Mouse (Mus musculus) kidney, embryonic 15.5 days (tissue): ENCODE measurements around the gene Pik3r1. TPM values are rescaled to one million over a fixed set of nuclear protein-coding genes. Genes with fewer than 3 reads are reported as not detected.

ENCODE experiments used
- ATAC-seq: fragments of 200-750 bp; cut with Nextera tagmentation; replicated peaks from 2 replicates; pipeline ENCODE4 v1.8.0; 2017; ENCODE audit warnings: moderate TSS enrichment; ENCODE audit not compliant: low FRiP score
- H3K27ac ChIP-seq: fragments of 300-500 bp; sonication (generic); 2 replicates; pipeline ENCODE4 v1.5.1; 2015; ENCODE audit warnings: mild to moderate bottlenecking, inconsistent platforms
- H3K27me3 ChIP-seq: fragments of 300-500 bp; sonication (generic); 2 replicates; pipeline ENCODE4 v1.6.1; 2015; ENCODE audit warnings: inconsistent platforms
- H3K36me3 ChIP-seq: fragments of 300-500 bp; sonication (generic); 2 replicates; pipeline ENCODE4 v1.6.1; 2015; ENCODE audit warnings: inconsistent platforms
- H3K4me1 ChIP-seq: fragments of 300-500 bp; sonication (generic); 2 replicates; pipeline ENCODE4 v1.6.1; 2015; ENCODE audit warnings: inconsistent platforms
- H3K4me2 ChIP-seq: fragments of 300-500 bp; sonication (generic); 2 replicates; pipeline ENCODE4 v1.6.1; 2015; ENCODE audit warnings: moderate library complexity, mild to moderate bottlenecking, inconsistent platforms
- H3K4me3 ChIP-seq: fragments of 300-500 bp; sonication (generic); replicated peaks from 2 replicates; pipeline ENCODE4 v1.5.1; 2015; ENCODE audit warnings: mild to moderate bottlenecking, inconsistent platforms
- H3K9ac ChIP-seq: fragments of 300-500 bp; sonication (generic); 2 replicates; pipeline ENCODE4 v1.6.1; 2015; ENCODE audit warnings: mild to moderate bottlenecking, inconsistent platforms
- H3K9me3 ChIP-seq: fragments of 300-500 bp; sonication (generic); replicated peaks from 2 replicates; pipeline ENCODE4 v1.6.1; 2016; ENCODE audit warnings: inconsistent platforms
- WGBS: fragments of 180-500 bp; shearing (Covaris S2); methylation state at CpG from one replicate; pipeline ENCODE4 v1.1.7; 2015; ENCODE audit warnings: mixed read lengths; 5-methylcytosine and 5-hydroxymethylcytosine counted together
- polyA plus RNA-seq: library from polyadenylated mRNA; unstranded; fragments of >200 nt; fragmentation: Nextera tagmentation; extraction: Ambion mirVana; gene quantifications from 2 replicates; pipeline ENCODE4 v1.2.1, GENCODE M21; 2015

Pik3r1 gene
- polyA plus RNA-seq, 1 experiment from 2014 or later = 40.3 TPM

DNA sequence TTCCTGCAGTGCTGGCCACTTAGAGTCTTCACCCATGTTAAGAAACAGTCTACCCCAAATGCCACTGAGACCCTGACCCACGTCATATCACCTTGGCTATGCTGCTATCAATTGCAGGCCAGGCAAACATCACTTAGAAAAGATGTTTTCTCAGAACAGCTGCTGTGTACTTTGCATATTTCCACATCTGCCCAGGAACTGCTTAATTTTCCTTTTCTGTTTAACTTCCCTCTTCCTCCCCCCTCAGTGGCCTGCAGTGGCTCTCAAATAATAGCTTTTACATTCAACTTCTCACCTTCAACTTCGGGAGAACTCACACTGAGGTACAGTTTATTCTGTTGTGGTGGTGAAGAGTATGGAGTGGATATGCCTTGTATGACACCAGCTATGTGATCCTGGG, 126.4 kb downstream of the Pik3r1 start:
- Histone ChIP-seq H3K9me3 (no peaks in the 10 kb centered on the region), H3K9ac (no peak overlapping the region), H3K27ac (no peak overlapping the region), H3K36me3 (no peaks in the 10 kb centered on the region), H3K4me3 (no peak overlapping the region), H3K4me2 (no peak overlapping the region), H3K4me1 (no peaks in the 10 kb centered on the region), H3K27me3 (no peaks in the 10 kb centered on the region)
- WGBS = 77% methylated on average over 2 of the region's 2 CpGs
- no peak for ATAC-seq

- Histone ChIP-seq H3K9ac (no peak overlapping the region), H3K4me1 (peaks cover 15% of the 10 kb centered on the region), H3K36me3 (no peaks in the 10 kb centered on the region), H3K4me3 (no peak overlapping the region), H3K27ac (no peak overlapping the region), H3K9me3 (no peaks in the 10 kb centered on the region), H3K4me2 (no peak overlapping the region), H3K27me3 (no peaks in the 10 kb centered on the region)
- WGBS = 7% methylated on average over 1 of the region's 1 CpGs
- ATAC-seq = no peak
Measured at GRCm38 (mm10) chr13:101635837-101636236, 132.2 kb downstream of the Pik3r1 start.

- H3K4me1 ChIP-seq = peaks cover 15% of the 10 kb centered on the region
- no peak overlapping the region for H3K4me2 ChIP-seq
- H3K9me3 ChIP-seq = no peaks in the 10 kb centered on the region
- no peaks in the 10 kb centered on the region for H3K36me3 ChIP-seq
- H3K4me3 ChIP-seq = no peak overlapping the region
- H3K27me3 ChIP-seq = no peaks in the 10 kb centered on the region
- no peak for ATAC-seq
- H3K27ac ChIP-seq = no peak overlapping the region
- no peak overlapping the region for H3K9ac ChIP-seq
Measured at GRCm38 (mm10) chr13:101634420-101634819, 133.6 kb downstream of the Pik3r1 start.

DNA sequence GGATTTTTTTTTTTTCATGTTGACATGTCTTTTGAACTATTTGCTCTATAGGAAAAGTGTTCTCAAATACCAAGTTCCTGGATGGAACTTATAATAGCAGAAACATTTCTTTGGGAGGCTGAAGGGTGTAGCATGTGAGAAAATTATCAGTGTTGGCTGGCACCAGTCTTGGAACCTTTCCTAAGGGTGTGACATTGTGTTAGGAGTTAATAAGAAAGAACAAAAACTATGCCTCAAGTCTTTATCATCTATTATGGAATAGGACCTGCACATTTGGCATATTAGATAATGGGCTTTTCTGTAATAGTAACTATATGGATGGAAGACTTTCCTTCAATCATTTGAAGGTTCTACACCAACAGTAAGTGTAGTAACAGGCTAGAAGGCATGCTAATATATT, 134.4 kb downstream of the Pik3r1 start:
- no peaks in the 10 kb centered on the region for H3K27me3 ChIP-seq
- H3K36me3 ChIP-seq = no peaks in the 10 kb centered on the region
- H3K4me1 ChIP-seq = peaks cover 15% of the 10 kb centered on the region
- no peak for ATAC-seq
- H3K4me3 ChIP-seq = no peak overlapping the region
- H3K4me2 ChIP-seq = no peak overlapping the region
- H3K27ac ChIP-seq = no peak overlapping the region
- H3K9me3 ChIP-seq = no peaks in the 10 kb centered on the region
- no peak overlapping the region for H3K9ac ChIP-seq

- Histone ChIP-seq H3K27me3 (no peaks in the 10 kb centered on the region), H3K4me3 (no peak overlapping the region), H3K27ac (no peak overlapping the region), H3K4me2 (no peak overlapping the region), H3K9me3 (no peaks in the 10 kb centered on the region), H3K36me3 (no peaks in the 10 kb centered on the region), H3K4me1 (peaks cover 15% of the 10 kb centered on the region), H3K9ac (no peak overlapping the region)
- 53% methylated on average over 4 of the region's 4 CpGs for WGBS
- no peak for ATAC-seq
Measured at GRCm38 (mm10) chr13:101632771-101633170, 135.2 kb downstream of the Pik3r1 start.

DNA sequence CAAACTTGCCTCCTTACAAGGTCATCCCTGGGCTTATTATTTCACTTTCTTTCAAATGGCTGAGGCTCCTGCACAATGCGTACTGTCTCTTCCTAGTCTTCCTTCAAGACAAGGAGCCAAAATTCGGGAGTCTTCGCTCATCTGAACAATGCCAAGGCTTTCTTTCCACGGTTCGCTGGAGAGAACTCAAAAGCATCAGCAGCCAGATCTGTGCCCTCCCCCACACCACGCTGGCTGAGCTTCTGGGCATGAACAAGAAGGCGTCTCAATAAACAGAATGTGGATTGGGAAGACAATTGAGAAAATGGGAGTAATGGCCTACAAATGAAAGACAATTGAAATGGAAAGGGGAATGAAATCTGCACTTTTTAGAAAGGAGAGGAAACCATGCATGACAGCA, 136.5 kb downstream of the Pik3r1 start:
- no peak overlapping the region for H3K4me2 ChIP-seq
- 0 out of 2 replicates have a peak, but pooled peaks have one; percentile 46 for ATAC-seq
- no peaks in the 10 kb centered on the region for H3K36me3 ChIP-seq
- H3K9ac ChIP-seq = no peak overlapping the region
- no peaks in the 10 kb centered on the region for H3K27me3 ChIP-seq
- H3K4me1 ChIP-seq = peaks cover 15% of the 10 kb centered on the region
- H3K4me3 ChIP-seq = no peak overlapping the region
- no peak overlapping the region for H3K27ac ChIP-seq
- WGBS = 56% methylated on average over 7 of the region's 7 CpGs
- no peaks in the 10 kb centered on the region for H3K9me3 ChIP-seq
